Mouse (Mus musculus) liver, embryonic 14.5 days (tissue): ENCODE measurements around the gene Skil. TPM values are rescaled to one million over a fixed set of nuclear protein-coding genes. Genes with fewer than 3 reads are reported as not detected.

Experiments
- ATAC-seq: fragments of 200-750 bp; cut with Nextera tagmentation; 2 replicates; pipeline ENCODE4 v1.8.0; 2017; ENCODE audit warnings: moderate number of reproducible peaks, mild to moderate bottlenecking, moderate library complexity; ENCODE audit not compliant: insufficient read depth
- DNase-seq, 3 experiments: peaks; one replicate each; pipeline ENCODE4 v3.0.0-alpha.2; 2012 to 2013; ENCODE audit warnings: low read depth in 3 of 3, low spot score in 3 of 3
- H3K27ac ChIP-seq: fragments of 300-500 bp; sonication (generic); 2 replicates; pipeline ENCODE4 v1.5.1; 2014; ENCODE audit warnings: moderate library complexity, mild to moderate bottlenecking, control low read depth, inconsistent platforms
- H3K27me3 ChIP-seq: fragments of 300-500 bp; sonication (generic); 2 replicates; pipeline ENCODE4 v1.6.1; 2014; ENCODE audit warnings: mild to moderate bottlenecking, low read length, moderate library complexity; ENCODE audit not compliant: control insufficient read depth, insufficient read depth
- H3K36me3 ChIP-seq: fragments of 300-500 bp; sonication (generic); replicated peaks from 2 replicates; pipeline ENCODE4 v1.6.1; 2014; ENCODE audit warnings: low read depth; ENCODE audit not compliant: control insufficient read depth, insufficient read depth
- H3K4me1 ChIP-seq, 2 experiments: fragments of 200-500 bp in 1 of 2; fragments of 300-500 bp in 1 of 2; sonication (generic) in 1 of 2; replicated peaks; 2 replicates each; pipeline ENCODE4 v1.6.1; 2012 to 2014; ENCODE audit warnings: antibody characterized with exemption in 1 of 2, inconsistent platforms in 1 of 2, low read length in 1 of 2; ENCODE audit not compliant: control insufficient read depth in 2 of 2, insufficient read depth in 2 of 2
- H3K4me2 ChIP-seq: fragments of 300-500 bp; sonication (generic); 2 replicates; pipeline ENCODE4 v1.6.1; 2014; ENCODE audit warnings: low read depth, mild to moderate bottlenecking, control low read depth, moderate library complexity
- H3K4me3 ChIP-seq, 2 experiments: fragments of 200-500 bp in 1 of 2; fragments of 300-500 bp in 1 of 2; sonication (generic) in 1 of 2; 2 replicates each; pipeline ENCODE4 v1.5.1; 2012 to 2014; ENCODE audit warnings: low read depth in 2 of 2, low read length in 2 of 2, mild to moderate bottlenecking in 2 of 2, control low read depth in 1 of 2, inconsistent platforms in 1 of 2, moderate library complexity in 1 of 2; ENCODE audit not compliant: insufficient read depth in 1 of 2
- H3K9ac ChIP-seq: fragments of 300-500 bp; sonication (generic); replicated peaks from 2 replicates; pipeline ENCODE4 v1.6.1; 2014; ENCODE audit warnings: mild to moderate bottlenecking, control low read depth, moderate library complexity
- H3K9me3 ChIP-seq: fragments of 300-500 bp; sonication (generic); 2 replicates; pipeline ENCODE4 v1.6.1; 2016; ENCODE audit warnings: low read length, mixed read lengths; ENCODE audit not compliant: control insufficient read depth
- CTCF ChIP-seq: IDR thresholded peaks from 2 replicates; pipeline ENCODE4 v1.5.1; 2016; ENCODE audit warnings: antibody characterized with exemption, low read depth, control low read depth
- EP300 ChIP-seq: IDR thresholded peaks from 2 replicates; pipeline ENCODE4 v1.6.1; 2016; ENCODE audit warnings: antibody characterized with exemption, low read depth
- WGBS: fragments of 180-500 bp; shearing (Covaris S2); extraction: QIAGEN DNeasy Blood & Tissue Kit; methylation state at CpG from one replicate; pipeline ENCODE4 v1.1.7; 2014; ENCODE audit not compliant: insufficient replicate concordance; 5-methylcytosine and 5-hydroxymethylcytosine counted together
- polyA plus RNA-seq, 2 experiments: library from polyadenylated mRNA; depleted of rRNA in 1 of 2; stranded (reverse) in 1 of 2; unstranded in 1 of 2; fragments of >200 nt; fragmentation: Nextera tagmentation in 1 of 2; extraction: Ambion mirVana in 1 of 2; gene quantifications; 2 replicates each; pipeline versions ENCODE4 v1.2.1 to v1.2.3; 2012 to 2014

Skil gene
- polyA plus RNA-seq (2012; rRNA removed) = 1.6 and 2.7 TPM in 2 replicates
- 4.2 and 4.3 TPM in 2 replicates for polyA plus RNA-seq (2014; fragmentation: Nextera tagmentation; extraction: Ambion mirVana)

DNA sequence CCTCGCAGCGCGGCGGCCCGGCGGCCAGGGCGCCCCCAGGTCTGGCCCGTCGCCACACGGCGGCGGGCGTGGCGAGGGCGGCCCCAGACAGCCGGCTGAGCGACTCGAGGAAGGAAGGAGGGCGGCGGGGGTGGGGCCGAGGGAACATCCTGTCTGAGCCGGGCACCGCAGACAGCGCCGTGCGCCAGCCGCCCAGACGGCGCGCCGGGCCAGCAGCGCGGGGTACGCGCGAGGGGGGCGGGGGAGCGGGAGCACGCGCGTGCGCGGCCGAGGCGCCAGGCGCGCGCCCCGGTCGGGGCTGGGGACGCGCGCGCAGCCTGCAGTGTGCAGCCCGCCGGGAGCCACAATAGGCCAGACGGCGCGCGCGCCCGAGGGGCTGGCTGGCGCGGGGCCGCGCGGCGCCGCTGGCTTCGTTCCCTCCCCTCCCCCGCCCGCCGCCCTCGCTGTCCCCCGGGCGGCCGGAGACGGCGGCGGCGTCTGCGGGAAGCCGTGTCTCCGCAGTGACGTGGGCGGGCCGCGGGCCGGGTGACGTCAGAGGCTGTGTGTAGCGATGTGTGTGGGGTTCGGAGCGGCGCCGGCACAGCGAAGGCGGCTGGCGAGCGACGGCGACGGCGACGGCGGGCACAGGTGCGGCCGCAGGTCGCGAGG, at the start of gene Skil:
Skil (plus strand) TSS at position 528 of the 648 bp plus-strand sequence.
- Histone ChIP-seq H3K4me1 (peaks cover 19 to 24% of the 10 kb centered on the region in 2 experiments), H3K27me3 (no peaks in the 10 kb centered on the region), H3K4me3 (peak within 1 kb of the TSS; percentile 79 to 82), H3K27ac (peak within 1 kb of the TSS; percentile 87), H3K9ac (peak within 1 kb of the TSS; percentile 84), H3K9me3 (no peaks in the 10 kb centered on the region), H3K4me2 (peak within 1 kb of the TSS; percentile 75), H3K36me3 (no peaks in the 10 kb centered on the region)
- TF ChIP-seq EP300 (no peak), CTCF (0 out of 2 replicates have a peak, but pooled peaks have one; percentile 2)
- peak; percentile 82 to 85 (median 85) for DNase-seq
- peak; percentile 92 for ATAC-seq
- WGBS = 0% methylated on average over 79 of the region's 109 CpGs

DNA sequence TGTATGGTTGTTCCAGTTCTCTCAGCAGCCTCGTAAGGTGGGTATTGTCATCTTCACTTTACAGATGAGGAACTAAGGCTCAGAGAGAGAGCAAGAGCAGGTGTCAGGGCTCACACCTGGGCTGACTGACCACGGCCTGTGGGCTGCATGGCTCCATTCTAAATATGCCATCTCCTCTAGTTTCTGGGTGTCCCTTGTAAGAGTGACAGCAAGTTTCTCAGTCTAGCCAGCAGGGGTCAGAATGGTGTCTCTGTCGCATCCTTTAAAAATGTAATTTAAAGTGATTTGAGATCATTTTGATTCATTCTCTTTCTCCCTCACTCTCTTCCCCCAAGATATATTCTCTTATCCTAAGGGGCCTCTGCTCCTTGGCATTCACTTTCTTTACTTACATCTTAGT, 47.6 kb upstream of the Skil start:
- H3K9ac ChIP-seq = no peak overlapping the region
- H3K27ac ChIP-seq = no peak overlapping the region
- H3K36me3 ChIP-seq = no peaks in the 10 kb centered on the region
- no peaks in the 10 kb centered on the region for H3K4me1 ChIP-seq
- H3K4me3 ChIP-seq = no peak overlapping the region
- no peak for ATAC-seq
- 59% methylated on average over 3 of the region's 3 CpGs for WGBS
- no peak for DNase-seq
- no peaks in the 10 kb centered on the region for H3K9me3 ChIP-seq
- H3K27me3 ChIP-seq = no peaks in the 10 kb centered on the region
- TF ChIP-seq EP300 (no peak), CTCF (peak; percentile 47)
- H3K4me2 ChIP-seq = no peak overlapping the region

DNA sequence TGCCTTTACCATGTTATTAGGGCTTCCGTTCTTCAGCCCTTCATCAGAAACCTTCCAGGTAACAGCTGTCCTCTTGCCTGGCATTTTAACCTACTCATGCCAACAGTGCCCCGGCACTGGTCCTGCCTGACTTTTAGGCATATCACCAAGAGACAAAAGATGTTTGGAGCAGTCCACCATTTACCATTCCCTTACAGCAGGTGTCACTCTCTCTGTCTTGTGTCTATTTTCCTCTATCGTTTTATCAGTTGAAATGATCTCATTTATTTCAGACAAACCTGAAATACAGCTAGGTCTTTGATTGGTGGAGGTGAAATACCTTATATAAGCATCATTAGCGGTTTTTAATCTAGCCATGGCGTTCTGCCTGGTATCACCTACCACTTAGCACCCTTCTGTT, 45.8 kb upstream of the Skil start:
- 70% methylated on average over 5 of the region's 5 CpGs for WGBS
- no peak for TF ChIP-seq CTCF
- no peak overlapping the region for H3K9ac ChIP-seq
- no peaks in the 10 kb centered on the region for H3K4me1 ChIP-seq
- DNase-seq (no peak), ATAC-seq (no peak)
- H3K4me2 ChIP-seq = no peak overlapping the region
- H3K36me3 ChIP-seq = no peaks in the 10 kb centered on the region
- no peaks in the 10 kb centered on the region for H3K9me3 ChIP-seq
- no peak overlapping the region for H3K27ac ChIP-seq
- H3K27me3 ChIP-seq = no peaks in the 10 kb centered on the region
- H3K4me3 ChIP-seq = no peak overlapping the region

DNA sequence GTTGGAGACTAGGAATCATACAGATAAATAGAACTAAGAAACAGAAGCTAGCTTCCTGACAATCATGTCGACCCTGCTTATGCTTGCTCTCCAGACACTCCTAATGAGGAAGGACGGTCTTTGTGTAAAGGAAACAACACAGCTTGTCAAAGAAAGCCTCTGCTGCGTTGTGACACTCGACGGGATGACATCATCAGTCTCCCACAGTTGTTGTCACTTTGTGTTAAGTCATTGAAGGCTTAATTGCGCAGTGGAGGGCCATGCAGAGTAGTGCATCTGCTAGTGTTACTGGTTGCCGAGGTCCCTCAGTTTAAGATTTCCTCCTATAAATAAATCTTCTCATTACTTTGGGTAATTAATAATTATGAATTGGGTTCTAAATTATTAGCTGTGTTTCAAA, 44.5 kb upstream of the Skil start:
- 51% methylated on average over 7 of the region's 7 CpGs for WGBS
- H3K9ac ChIP-seq = no peak overlapping the region
- no peaks in the 10 kb centered on the region for H3K9me3 ChIP-seq
- H3K36me3 ChIP-seq = no peaks in the 10 kb centered on the region
- no peak overlapping the region for H3K27ac ChIP-seq
- no peaks in the 10 kb centered on the region for H3K27me3 ChIP-seq
- no peak for DNase-seq
- TF ChIP-seq CTCF (no peak), EP300 (no peak)
- H3K4me3 ChIP-seq = no peak overlapping the region
- no peak for ATAC-seq
- H3K4me2 ChIP-seq = no peak overlapping the region
- no peaks in the 10 kb centered on the region for H3K4me1 ChIP-seq

DNA sequence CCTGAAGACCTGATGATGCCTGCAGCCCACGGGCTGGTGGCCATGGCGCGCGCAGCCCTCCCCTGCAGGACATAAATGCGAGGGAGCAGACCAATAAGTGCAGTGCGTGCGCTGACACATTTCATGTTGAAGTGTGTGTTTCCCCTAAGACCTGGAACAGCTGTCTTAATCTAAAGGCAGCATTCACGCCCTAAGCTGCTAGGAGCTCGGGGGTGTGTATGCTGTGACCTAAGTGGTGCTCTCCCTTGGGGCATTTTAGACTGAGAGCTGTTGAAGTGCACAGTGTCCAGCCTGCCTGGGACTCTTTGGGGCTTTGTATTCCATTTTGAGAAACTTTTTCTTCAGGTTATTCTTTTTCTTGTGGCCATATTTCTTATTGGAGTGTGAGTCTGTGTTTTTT, 43.1 kb upstream of the Skil start:
- 79% methylated on average over 9 of the region's 9 CpGs for WGBS
- H3K4me3 ChIP-seq = no peak overlapping the region
- no peak overlapping the region for H3K4me2 ChIP-seq
- H3K9ac ChIP-seq = no peak overlapping the region
- H3K27ac ChIP-seq = no peak overlapping the region
- no peaks in the 10 kb centered on the region for H3K9me3 ChIP-seq
- TF ChIP-seq CTCF (no peak), EP300 (no peak)
- no peaks in the 10 kb centered on the region for H3K36me3 ChIP-seq
- DNase-seq (no peak), ATAC-seq (no peak)
- no peaks in the 10 kb centered on the region for H3K27me3 ChIP-seq
- H3K4me1 ChIP-seq = no peaks in the 10 kb centered on the region
